Mouse (Mus musculus): Measurements from ENCODE around the gene Dnali1. TPM values are rescaled to one million over a fixed set of nuclear protein-coding genes. Genes with fewer than 3 reads are reported as not detected.
A peak's percentile ranks its signal among the peaks of the same experiment; 100 is the strongest.

The Dnali1 gene
- 0.52 and 1.2 TPM in 2 replicates for polyA plus RNA-seq (2015; fragmentation: Nextera tagmentation; extraction: Ambion mirVana)

DNA sequence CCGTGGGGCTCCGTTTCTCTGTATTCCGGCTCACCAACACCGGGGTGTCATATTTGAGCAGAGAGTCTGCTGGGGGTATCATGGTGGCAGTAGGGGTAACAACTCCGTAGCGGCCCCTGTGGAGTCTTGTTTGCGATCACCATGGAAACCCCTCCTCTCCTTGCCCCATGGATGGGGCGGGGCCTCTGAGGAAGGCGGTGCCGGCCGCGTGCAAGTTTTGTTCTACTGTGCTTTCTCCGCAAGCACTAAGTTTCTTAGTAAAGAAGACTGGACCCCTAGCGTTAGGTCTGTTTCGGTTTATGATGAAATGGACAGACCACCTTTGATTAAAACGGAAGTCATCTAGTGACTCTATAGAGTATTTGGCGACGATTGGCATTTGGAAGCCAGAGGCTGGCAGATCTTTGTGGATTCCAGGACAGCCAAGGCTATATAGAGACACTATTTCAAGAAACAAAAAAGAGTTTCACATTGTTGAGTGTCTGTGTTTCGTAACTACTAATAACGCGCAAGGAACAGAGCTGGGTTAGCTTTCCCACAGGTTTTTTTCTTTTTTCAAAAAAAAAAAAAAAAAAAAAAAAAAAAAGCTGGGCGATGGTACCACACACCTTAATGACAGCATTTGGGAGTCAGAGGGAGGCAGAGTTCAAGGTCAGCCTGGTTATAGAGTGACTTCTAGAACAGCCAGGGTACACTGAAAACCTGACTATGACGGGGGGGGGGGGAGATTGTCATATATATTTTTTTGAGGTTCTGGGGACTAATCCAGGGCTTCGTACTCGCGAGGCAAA, at the start of gene Dnali1:
TSS of gene Dnali1 (minus strand) at position 187 of the 791 bp plus-strand sequence.
- peak; percentile 47; the same call in 1 of the 2 replicates for ATAC-seq (replicated peaks)
- Histone ChIP-seq H3K9ac (replicated peaks) (peak within 1 kb of the TSS; percentile 62), H3K4me3 (peak within 1 kb of the TSS; percentile 59), H3K27me3 (no peaks in the 10 kb centered on the region), H3K9me3 (no peaks in the 10 kb centered on the region), H3K27ac (replicated peaks) (peak within 1 kb of the TSS; percentile 53), H3K4me2 (replicated peaks) (peak within 1 kb of the TSS; percentile 86), H3K4me1 (peaks cover 21% of the 10 kb centered on the region), H3K36me3 (peaks cover 17% of the 10 kb centered on the region)
- WGBS = 2% methylated on average over 26 of the region's 26 CpGs

DNA sequence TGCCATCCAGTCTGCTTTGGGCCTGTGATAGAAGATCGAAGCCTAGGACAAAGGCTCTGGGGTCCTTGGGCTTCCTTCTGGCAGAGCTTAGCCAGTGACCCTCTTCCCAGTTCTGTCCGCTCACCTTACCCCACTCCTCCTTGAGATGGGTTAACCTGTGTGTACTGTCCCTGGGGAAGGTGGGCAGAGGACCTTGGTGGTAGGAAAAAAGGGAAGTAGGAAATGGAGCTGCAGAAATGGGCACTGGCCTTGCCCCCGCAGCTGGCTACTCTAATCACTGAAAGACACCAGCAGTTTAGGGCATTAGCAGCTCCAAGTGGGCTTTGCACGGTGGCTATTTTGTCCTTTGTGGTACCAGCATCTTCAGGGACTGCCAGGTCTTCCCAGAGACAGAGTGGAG, 49.6 kb upstream of the Dnali1 start:
- no peak overlapping the region for H3K9ac ChIP-seq (replicated peaks)
- peaks cover 11% of the 10 kb centered on the region for H3K36me3 ChIP-seq
- ATAC-seq (replicated peaks) = 0 out of 2 replicates have a peak, but pooled peaks have one; percentile 28
- no peaks in the 10 kb centered on the region for H3K9me3 ChIP-seq
- no peak overlapping the region for H3K4me2 ChIP-seq (replicated peaks)
- H3K4me1 ChIP-seq = peaks cover 19% of the 10 kb centered on the region
- H3K27ac ChIP-seq (replicated peaks) = no peak overlapping the region
- 84% methylated on average over 4 of the region's 4 CpGs for WGBS
- no peak overlapping the region for H3K4me3 ChIP-seq
- H3K27me3 ChIP-seq = no peaks in the 10 kb centered on the region

DNA sequence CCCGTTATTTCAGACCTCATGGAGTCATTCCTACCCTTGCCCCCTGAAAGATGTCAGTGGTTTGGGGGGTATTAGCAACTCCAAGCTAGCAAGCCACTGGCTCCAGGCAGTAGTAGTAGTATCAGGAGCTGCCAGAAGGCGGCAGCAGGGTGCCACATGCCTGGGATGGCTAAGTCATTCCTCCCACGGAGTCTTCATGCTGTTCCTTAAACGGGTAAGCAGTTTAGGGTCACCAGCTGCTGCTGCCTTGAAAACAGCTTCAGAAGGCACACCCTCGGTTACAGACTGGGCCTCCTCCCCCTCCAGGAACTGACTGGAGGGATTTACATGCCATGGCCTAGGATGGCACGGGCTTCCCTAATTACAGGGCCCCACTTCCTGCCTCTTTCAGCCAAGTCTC, 49.1 kb upstream of the Dnali1 start:
- WGBS = 13% methylated on average over 6 of the region's 6 CpGs
- Histone ChIP-seq H3K36me3 (peaks cover 15% of the 10 kb centered on the region), H3K9ac (replicated peaks) (no peak overlapping the region), H3K9me3 (no peaks in the 10 kb centered on the region), H3K4me3 (no peak overlapping the region), H3K4me1 (peaks cover 19% of the 10 kb centered on the region), H3K27ac (replicated peaks) (no peak overlapping the region), H3K27me3 (no peaks in the 10 kb centered on the region), H3K4me2 (replicated peaks) (no peak overlapping the region)
- peak; percentile 44 for ATAC-seq (replicated peaks)

DNA sequence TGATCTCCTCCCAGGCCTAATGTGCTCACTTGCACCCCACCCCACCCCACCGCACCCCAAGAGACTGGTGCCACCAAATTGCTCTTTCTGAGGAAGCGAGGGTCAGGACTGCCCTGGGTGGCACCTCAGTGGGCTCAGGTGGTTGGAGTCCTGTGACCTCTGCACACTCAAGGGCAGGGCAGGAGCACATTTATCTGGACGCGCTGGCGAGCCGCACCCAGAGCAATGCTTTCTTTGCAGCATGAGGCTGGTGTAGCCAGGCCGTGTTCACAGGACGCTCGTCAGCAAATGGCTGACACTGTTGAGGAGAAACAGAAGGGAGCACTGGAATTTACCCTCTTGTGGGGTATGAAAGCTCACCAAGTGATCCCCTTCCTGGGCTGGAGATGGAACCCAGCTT, 39.9 kb upstream of the Dnali1 start:
- no peaks in the 10 kb centered on the region for H3K27me3 ChIP-seq
- no peaks in the 10 kb centered on the region for H3K4me1 ChIP-seq
- peaks cover 42% of the 10 kb centered on the region for H3K36me3 ChIP-seq
- WGBS = 94% methylated on average over 9 of the region's 9 CpGs
- H3K9ac ChIP-seq (replicated peaks) = no peak overlapping the region
- H3K4me3 ChIP-seq = no peak overlapping the region
- H3K27ac ChIP-seq (replicated peaks) = no peak overlapping the region
- ATAC-seq (replicated peaks) = no peak
- H3K9me3 ChIP-seq = no peaks in the 10 kb centered on the region
- H3K4me2 ChIP-seq (replicated peaks) = no peak overlapping the region

DNA sequence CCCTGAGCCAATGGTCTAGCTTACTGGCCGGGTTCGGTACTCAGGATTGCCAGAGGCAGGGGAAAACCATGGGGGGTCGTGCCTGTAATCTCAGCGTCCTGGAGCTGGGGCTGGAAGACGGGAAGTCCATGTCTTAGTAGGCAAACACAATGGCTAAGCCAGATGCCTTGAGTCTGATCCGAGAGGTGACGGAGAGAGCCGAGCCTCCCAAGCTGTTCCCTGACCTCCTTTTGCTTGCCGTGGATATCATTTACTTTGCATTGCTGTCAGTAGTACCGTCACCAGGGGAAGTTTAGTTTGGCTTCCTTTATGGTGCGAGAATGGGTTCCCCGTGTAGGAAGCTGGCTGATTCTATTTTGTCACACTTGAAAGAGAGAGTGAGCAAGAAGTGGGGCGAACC, 35.8 kb upstream of the Dnali1 start:
- peaks cover 23% of the 10 kb centered on the region for H3K36me3 ChIP-seq
- H3K27ac ChIP-seq (replicated peaks) = no peak overlapping the region
- 69% methylated on average over 13 of the region's 13 CpGs for WGBS
- H3K4me1 ChIP-seq = no peaks in the 10 kb centered on the region; the same call in 1 of the 2 replicates
- no peak overlapping the region for H3K4me3 ChIP-seq
- H3K9me3 ChIP-seq = no peaks in the 10 kb centered on the region
- H3K9ac ChIP-seq (replicated peaks) = no peak overlapping the region
- H3K27me3 ChIP-seq = no peaks in the 10 kb centered on the region
- H3K4me2 ChIP-seq (replicated peaks) = no peak overlapping the region
- ATAC-seq (replicated peaks) = no peak

DNA sequence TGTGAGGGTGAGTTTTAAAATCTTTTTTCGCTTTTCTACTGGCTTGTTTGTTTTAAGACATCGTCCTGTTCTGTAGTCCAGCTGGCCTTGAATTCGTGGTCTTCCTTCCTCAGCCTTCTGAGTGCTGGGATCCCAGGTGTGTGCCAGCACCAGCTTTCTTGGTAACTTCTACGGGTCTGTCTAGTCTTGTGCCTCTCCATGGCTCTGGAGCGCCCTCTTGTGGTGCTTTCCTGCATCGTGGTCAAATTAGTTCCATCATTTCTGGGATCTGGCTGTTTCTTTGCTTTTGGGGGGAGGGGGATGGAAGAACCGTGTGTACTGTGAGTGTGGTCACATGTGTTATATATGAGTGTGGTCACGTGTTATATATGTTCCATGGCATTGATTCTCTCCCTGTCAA, 34.0 kb upstream of the Dnali1 start:
- Histone ChIP-seq H3K9me3 (no peaks in the 10 kb centered on the region), H3K36me3 (peaks cover 18% of the 10 kb centered on the region), H3K27ac (replicated peaks) (no peak overlapping the region), H3K4me1 (no peaks in the 10 kb centered on the region; the same call in 1 of the 2 replicates), H3K27me3 (no peaks in the 10 kb centered on the region), H3K4me2 (replicated peaks) (no peak overlapping the region), H3K9ac (replicated peaks) (no peak overlapping the region), H3K4me3 (no peak overlapping the region)
- 0 out of 2 replicates have a peak, but pooled peaks have one; percentile 58 for ATAC-seq (replicated peaks)
- WGBS = 7% methylated on average over 8 of the region's 8 CpGs

DNA sequence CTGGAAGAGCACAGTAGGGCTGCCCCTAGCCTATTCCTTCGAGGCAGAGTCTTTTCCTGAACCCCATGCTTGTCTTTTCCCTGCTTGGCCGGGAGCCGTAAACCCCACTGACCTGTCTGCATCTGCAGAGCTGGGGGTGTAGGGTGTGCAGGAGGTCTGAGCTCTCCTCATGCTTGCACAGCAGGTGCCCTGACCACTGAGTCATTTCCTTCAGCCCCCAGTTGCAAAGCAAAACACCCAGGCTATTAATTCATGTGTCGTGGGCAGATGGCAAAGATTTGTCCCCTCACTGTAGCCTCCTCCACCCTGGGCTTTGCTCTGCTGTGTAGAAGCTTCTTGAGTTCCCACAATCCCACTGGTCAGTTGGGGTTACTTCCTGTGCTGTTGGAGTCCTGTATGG, 31.9 kb upstream of the Dnali1 start:
- no peaks in the 10 kb centered on the region; the same call in 1 of the 2 replicates for H3K4me1 ChIP-seq
- ATAC-seq (replicated peaks) = no peak
- no peak overlapping the region for H3K4me2 ChIP-seq (replicated peaks)
- H3K27me3 ChIP-seq = no peaks in the 10 kb centered on the region
- no peaks in the 10 kb centered on the region for H3K9me3 ChIP-seq
- H3K27ac ChIP-seq (replicated peaks) = no peak overlapping the region
- 84% methylated on average over 4 of the region's 4 CpGs for WGBS
- peaks cover 7% of the 10 kb centered on the region for H3K36me3 ChIP-seq
- no peak overlapping the region for H3K9ac ChIP-seq (replicated peaks)
- no peak overlapping the region for H3K4me3 ChIP-seq

DNA sequence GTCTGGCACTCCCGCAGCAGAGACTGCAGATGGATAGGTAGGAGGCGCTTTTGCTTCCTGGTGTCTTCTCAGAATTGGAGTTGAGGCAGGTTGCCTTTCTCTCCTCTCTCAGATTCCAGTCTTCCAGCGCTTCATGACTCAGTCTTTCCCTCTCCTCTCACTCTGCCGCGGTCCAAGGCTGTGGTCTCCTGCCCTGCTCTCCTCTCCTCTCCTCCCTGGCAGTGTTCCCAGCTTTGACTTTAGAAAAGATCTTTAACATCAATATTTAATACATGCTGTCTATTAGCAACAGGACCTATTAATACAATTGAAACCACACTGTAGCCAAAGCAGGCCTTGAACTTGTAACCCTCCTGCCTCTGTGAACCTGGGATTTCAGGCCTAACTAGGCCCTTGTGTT, 30.6 kb upstream of the Dnali1 start:
- WGBS = 98% methylated on average over 5 of the region's 5 CpGs

DNA sequence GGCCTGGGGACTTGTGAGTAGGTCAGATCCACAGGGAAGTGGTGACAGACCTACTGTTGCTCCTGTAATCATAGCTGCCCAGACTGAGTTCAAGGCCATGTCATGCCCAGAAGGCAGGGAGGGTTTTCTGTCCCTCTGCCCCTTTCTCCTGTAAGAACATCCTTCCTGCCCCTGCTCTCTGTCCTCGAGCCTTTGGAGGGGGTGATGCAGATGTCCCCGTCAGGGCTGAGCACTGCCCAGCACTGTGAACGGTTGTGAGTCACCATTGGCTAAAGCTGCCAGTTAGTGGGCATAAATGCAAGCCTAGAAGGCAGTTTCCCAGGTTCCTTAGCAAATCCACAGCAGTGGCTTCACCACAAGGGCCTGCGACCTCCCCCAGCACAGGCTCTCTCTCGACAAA, 27.5 kb upstream of the Dnali1 start:
- WGBS = 88% methylated on average over 5 of the region's 5 CpGs
- Histone ChIP-seq H3K27me3 (no peaks in the 10 kb centered on the region), H3K9ac (replicated peaks) (no peak overlapping the region), H3K9me3 (no peaks in the 10 kb centered on the region), H3K27ac (replicated peaks) (no peak overlapping the region), H3K4me2 (replicated peaks) (no peak overlapping the region), H3K36me3 (peaks cover 37% of the 10 kb centered on the region), H3K4me3 (no peak overlapping the region), H3K4me1 (no peaks in the 10 kb centered on the region)
- ATAC-seq (replicated peaks) = no peak

More for the DNA sequence above, 30.6 kb upstream of the Dnali1 start:
- no peaks in the 10 kb centered on the region for H3K27me3 ChIP-seq
- ATAC-seq (replicated peaks) = no peak
- no peaks in the 10 kb centered on the region for H3K9me3 ChIP-seq
- peaks cover 16% of the 10 kb centered on the region for H3K36me3 ChIP-seq
- no peaks in the 10 kb centered on the region; the same call in 1 of the 2 replicates for H3K4me1 ChIP-seq
- H3K4me3 ChIP-seq = no peak overlapping the region
- H3K4me2 ChIP-seq (replicated peaks) = no peak overlapping the region
- H3K27ac ChIP-seq (replicated peaks) = no peak overlapping the region
- H3K9ac ChIP-seq (replicated peaks) = no peak overlapping the region

DNA sequence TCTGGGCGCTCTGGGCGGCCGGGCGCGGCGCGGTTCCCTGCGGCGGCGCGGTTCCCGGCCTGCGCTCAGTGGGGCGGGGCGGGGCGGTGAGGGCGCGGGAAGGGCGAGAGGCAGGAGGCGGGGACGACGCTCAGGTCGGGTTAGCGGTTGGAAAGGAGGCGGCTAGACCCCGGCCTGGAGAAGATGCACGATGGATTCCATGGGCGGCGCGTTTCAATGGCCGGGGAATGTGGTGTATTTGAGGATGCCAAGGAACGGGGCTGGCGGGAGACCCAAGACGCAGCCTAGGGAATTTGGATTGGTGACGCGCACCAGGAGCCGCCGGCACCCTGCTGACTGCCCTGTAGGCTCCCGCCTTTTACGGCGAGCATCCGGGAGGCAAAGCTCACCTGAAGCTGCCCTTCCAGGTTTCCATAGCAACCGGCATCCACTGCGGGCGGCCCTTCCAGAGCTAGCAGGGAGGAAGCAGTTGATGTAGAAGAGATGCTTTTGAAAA, 19.9 kb upstream of the Dnali1 start:
- peaks cover 26% of the 10 kb centered on the region for H3K36me3 ChIP-seq
- H3K4me2 ChIP-seq (replicated peaks) = peak overlapping the region; percentile 91
- H3K9ac ChIP-seq (replicated peaks) = peak overlapping the region; percentile 98
- peak overlapping the region; percentile 98 for H3K4me3 ChIP-seq
- H3K4me1 ChIP-seq = peaks cover 23% of the 10 kb centered on the region
- peak overlapping the region; percentile 99 for H3K27ac ChIP-seq (replicated peaks)
- ATAC-seq (replicated peaks) = peak; percentile 93
- under 1% methylated on average over 45 of the region's 45 CpGs for WGBS
- no peaks in the 10 kb centered on the region for H3K27me3 ChIP-seq
- H3K9me3 ChIP-seq = no peaks in the 10 kb centered on the region

DNA sequence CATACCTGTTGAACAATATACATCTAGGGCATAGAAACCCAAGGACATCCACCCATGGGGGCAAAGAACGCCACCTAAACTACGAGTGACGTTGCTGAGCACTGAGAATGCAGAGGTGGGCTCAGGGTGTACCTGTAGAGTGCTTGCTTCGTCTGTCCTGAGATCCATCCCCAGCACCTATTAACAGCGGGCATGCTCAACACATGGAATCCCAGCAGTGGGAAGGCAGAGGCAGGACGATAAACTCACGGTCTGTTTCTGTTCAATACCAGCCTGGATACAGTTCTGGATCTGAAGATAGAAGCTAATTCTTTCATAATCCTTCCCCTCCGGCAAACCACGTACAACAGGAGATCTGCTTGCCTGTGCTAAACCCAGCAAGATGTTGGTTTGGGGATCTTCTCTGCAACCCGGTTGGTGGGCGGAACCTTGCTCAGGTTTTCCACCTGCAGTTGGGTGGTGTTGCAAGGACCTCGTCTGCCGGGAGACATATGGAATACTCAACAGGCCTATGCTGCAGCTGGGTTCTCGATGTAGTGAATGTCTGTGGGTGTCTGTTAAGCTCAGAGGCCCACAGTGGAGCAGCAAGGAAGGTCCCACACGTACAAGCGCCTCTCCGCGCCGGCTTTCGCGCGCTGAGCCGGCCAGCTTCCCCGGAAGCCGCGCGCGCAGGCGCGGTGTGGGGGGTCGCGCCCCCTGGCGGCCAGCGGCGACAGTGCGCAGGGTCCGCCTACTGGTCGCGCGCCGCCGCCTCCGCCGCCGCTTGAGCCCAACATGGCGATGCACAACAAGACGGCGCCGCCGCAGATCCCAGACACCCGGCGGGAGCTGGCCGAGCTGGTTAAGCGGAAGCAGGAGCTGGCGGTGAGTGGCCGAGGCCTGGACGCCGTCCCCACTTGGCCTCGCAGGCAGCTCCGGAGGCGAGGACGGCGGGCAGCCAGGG, 19.2 kb upstream of the Dnali1 start, which contains the start of gene Meaf6:
TSS of gene Meaf6 (plus strand) at position 732 of the 943 bp plus-strand sequence.
- H3K4me3 ChIP-seq = peak within 1 kb of the TSS; percentile 98
- H3K9ac ChIP-seq (replicated peaks) = peak within 1 kb of the TSS; percentile 98
- peaks cover 19% of the 10 kb centered on the region for H3K36me3 ChIP-seq
- 2% methylated on average over 63 of the region's 63 CpGs for WGBS
- H3K27me3 ChIP-seq = no peaks in the 10 kb centered on the region
- no peaks in the 10 kb centered on the region for H3K9me3 ChIP-seq
- H3K4me1 ChIP-seq = peaks cover 23% of the 10 kb centered on the region
- peak within 1 kb of the TSS; percentile 99 for H3K27ac ChIP-seq (replicated peaks)
- H3K4me2 ChIP-seq (replicated peaks) = peak within 1 kb of the TSS; percentile 91
- ATAC-seq (replicated peaks) = peak; percentile 94

DNA sequence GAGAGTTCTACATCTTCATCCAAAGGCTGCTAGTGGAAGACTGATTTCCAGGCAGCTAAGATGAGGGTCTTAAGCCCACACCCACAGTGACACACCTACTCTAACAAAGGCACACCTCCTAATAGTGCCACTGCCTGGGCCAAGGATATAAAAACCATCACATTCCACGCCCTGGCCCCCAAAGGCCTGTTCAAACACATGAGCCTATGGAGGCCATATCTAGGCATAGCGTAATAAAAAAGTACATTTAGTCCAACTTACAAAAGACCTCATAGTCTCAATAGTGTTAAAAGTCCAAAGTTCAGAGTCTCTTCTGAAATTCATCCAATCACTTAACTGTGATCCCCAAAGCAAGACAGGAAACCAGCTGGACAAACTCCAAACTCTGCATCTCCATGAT, 13.2 kb upstream of the Dnali1 start:
- no peak overlapping the region for H3K27ac ChIP-seq (replicated peaks)
- H3K9me3 ChIP-seq = no peaks in the 10 kb centered on the region
- 85% methylated on average over 2 of the region's 2 CpGs for WGBS
- H3K4me2 ChIP-seq (replicated peaks) = no peak overlapping the region
- no peak overlapping the region for H3K9ac ChIP-seq (replicated peaks)
- no peaks in the 10 kb centered on the region for H3K4me1 ChIP-seq
- H3K36me3 ChIP-seq = peaks cover 23% of the 10 kb centered on the region
- no peak overlapping the region for H3K4me3 ChIP-seq
- no peaks in the 10 kb centered on the region for H3K27me3 ChIP-seq
- no peak for ATAC-seq (replicated peaks)

Data from forebrain, embryonic 15.5 days (tissue).